Mouse (Mus musculus) spleen, adult 2 months (tissue): ENCODE data around the gene Tgfbi.

Source experiments
- CTCF ChIP-seq: fragments of 200-500 bp; IDR thresholded peaks from 2 replicates; pipeline ENCODE4 v1.5.1; 2011; ENCODE audit warnings: mild to moderate bottlenecking, inconsistent platforms; ENCODE audit not compliant: insufficient read depth, insufficient read length, insufficient replicate concordance; ENCODE audit errors: extremely low read depth
- POLR2A ChIP-seq: fragments of 200-500 bp; IDR thresholded peaks from 2 replicates; pipeline ENCODE4 v1.6.1; 2011; ENCODE audit warnings: low read depth, low read length, inconsistent platforms

DNA sequence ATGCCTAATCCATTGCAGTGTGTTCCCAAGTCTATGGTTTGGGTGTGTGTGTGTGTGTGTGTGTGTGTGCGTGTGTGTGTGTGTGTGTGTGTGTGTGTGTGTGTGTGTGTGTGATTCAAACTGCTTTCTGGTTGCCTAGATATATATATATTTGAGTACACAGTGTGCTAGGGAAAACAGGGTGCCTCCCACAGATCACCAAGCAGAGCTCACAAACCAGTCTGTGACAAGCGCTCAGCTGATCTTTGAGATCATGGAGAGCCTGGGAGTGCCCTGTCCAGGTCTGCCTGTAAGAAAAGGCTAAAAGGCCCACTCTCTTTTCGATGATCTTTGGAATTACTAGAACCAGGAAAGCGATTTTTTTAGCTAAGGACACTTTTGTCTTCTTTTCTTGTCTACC is 34.2 kb upstream of the Tgfbi start:
- TF ChIP-seq CTCF = no peak
- TF ChIP-seq POLR2A = no peak
